Mouse (Mus musculus): Measurements from ENCODE around the gene Apbb1ip.

GRCm38 (mm10) chr2:22874628-22875027, 100.7 kb downstream of the Apbb1ip start:
- TF ChIP-seq CTCF (IDR thresholded peaks at IDR 0.05; ENCODE audit: low read depth) (no peak), EP300 (IDR thresholded peaks at IDR 0.05; ENCODE audit: low read depth) (no peak)

Data from heart, postnatal 0 days (tissue).